Mouse (Mus musculus): ENCODE results near the gene Lpp.

GRCm38 (mm10) chr16:24645906-24646603, 252.7 kb downstream of the Lpp start:
- TF ChIP-seq MAZ (IDR thresholded peaks at IDR 0.05; ENCODE audit: low read depth, low read length) (no peak), POLR2A (IDR thresholded peaks at IDR 0.05; ENCODE audit: low read depth, low read length) (no peak), TBP (conservative IDR thresholded peaks at IDR 0.05; ENCODE audit: low read depth, low read length) (no peak), E2F4 (IDR thresholded peaks at IDR 0.05; ENCODE audit: insufficient replicate concordance, low read depth, low read length) (no peak), JUND (conservative IDR thresholded peaks at IDR 0.05; ENCODE audit: low read depth, low read length) (no peak), ZC3H11A (IDR thresholded peaks at IDR 0.05; ENCODE audit: low read depth, low read length) (no peak), ZNF384 (IDR thresholded peaks at IDR 0.05; ENCODE audit: low read depth, low read length) (no peak), CTCF (conservative IDR thresholded peaks at IDR 0.05 in 1 of 2, IDR thresholded peaks at IDR 0.05 in 1 of 2; ENCODE audit: low read depth in 2 of 2, low read length in 2 of 2) (no peak), HCFC1 (IDR thresholded peaks at IDR 0.05; ENCODE audit: low read depth, low read length) (no peak)

Measured in CH12.LX (cell line).